Comparison of ENCODE assay signal across 26 mouse cellular contexts in the genomic region with DNA sequence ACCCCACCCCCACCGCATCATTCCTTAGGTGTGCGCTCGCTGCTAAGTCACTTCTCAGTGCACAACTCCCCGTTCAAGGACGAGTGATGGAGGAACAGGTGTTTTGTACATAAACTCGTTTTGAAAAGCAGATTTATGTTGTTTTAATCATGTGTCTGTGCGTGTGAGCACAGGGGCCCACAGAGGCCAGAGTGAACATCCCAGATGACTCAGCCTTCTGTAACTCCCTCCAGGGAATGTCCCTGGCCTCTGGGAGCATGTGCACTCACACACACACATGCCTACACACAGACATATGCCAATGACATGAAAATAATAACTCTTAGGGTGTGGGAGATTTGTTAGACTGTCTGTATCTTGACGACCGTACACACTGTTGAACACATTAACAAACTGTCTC.
"Had no signal": no experiment of that assay in that cellular context is flagged by ENCODE, and none has a peak within 500 bp of the region (broad histone marks: within the 10 kb centered on the region; RNA-seq: fewer than 3 reads in every experiment).

No protein-coding gene starts in this region.

- H3K4me1 ChIP-seq: heart, embryonic 13.5 days; heart, embryonic 15.5 days; hindbrain, embryonic 10.5 days; hindbrain, embryonic 12.5 days; limb, embryonic 10.5 days; limb, embryonic 12.5 days had no signal

- H3K4me3 ChIP-seq: heart, adult 2 months; heart, embryonic 13.5 days; heart, embryonic 15.5 days; hindbrain, embryonic 10.5 days; hindbrain, embryonic 12.5 days; layer of hippocampus, adult 2 months; left cerebral cortex, adult 2 months; limb, embryonic 10.5 days; limb, embryonic 12.5 days; liver, embryonic 13.5 days; liver, embryonic 15.5 days had no signal

- H3K9ac ChIP-seq: heart, embryonic 13.5 days; heart, embryonic 15.5 days; hindbrain, embryonic 12.5 days; hindbrain, embryonic 14.5 days; limb, embryonic 12.5 days; liver, embryonic 13.5 days; liver, embryonic 15.5 days had no signal

- DNase-seq: gastrocnemius, postnatal 14 days; heart, adult 2 months; heart, postnatal 14 days; heart, postnatal 4 days; kidney, adult 18-20 months; kidney, adult 8-10 months; kidney, postnatal 10 days; kidney, postnatal 25 days; kidney, postnatal 4 days; liver; liver, embryonic 13.5 days had no signal

- H3K4me2 ChIP-seq: heart, embryonic 11.5 days; heart, embryonic 13.5 days; heart, embryonic 15.5 days; hindbrain, embryonic 12.5 days; hindbrain, embryonic 14.5 days; limb, embryonic 12.5 days; liver, embryonic 11.5 days; liver, embryonic 13.5 days; liver, embryonic 15.5 days had no signal

- H3K9me3 ChIP-seq: heart, embryonic 13.5 days; heart, embryonic 15.5 days; hindbrain, embryonic 10.5 days; hindbrain, embryonic 12.5 days; limb, embryonic 10.5 days; limb, embryonic 12.5 days; liver, embryonic 13.5 days; liver, embryonic 15.5 days had no signal

- ATAC-seq: hindbrain, embryonic 16.5 days; inflammation-experienced regulatory T-cells, adult 6 months; intestine, embryonic 16.5 days had no signal

- H3K27me3 ChIP-seq: heart, embryonic 13.5 days; heart, embryonic 15.5 days; hindbrain, embryonic 12.5 days; limb, embryonic 12.5 days; liver, embryonic 13.5 days; liver, embryonic 15.5 days had no signal

- H3K27ac ChIP-seq: heart, adult 2 months; heart, embryonic 13.5 days; heart, embryonic 15.5 days; hindbrain, embryonic 10.5 days; hindbrain, embryonic 12.5 days; hindbrain, embryonic 14.5 days; left cerebral cortex, adult 2 months; limb, embryonic 10.5 days; limb, embryonic 12.5 days; liver, embryonic 13.5 days; liver, embryonic 15.5 days had no signal
